Mouse (Mus musculus) thymus, adult 2 months (tissue): ENCODE data around the gene Cnot8.

ENCODE experiments used
- CTCF ChIP-seq: fragments of 200-500 bp; IDR thresholded peaks from 2 replicates; pipeline ENCODE4 v1.5.1; 2012; ENCODE audit warnings: mild to moderate bottlenecking, control low read depth, low read length, moderate library complexity, borderline replicate concordance; ENCODE audit not compliant: control insufficient read depth, poor library complexity, insufficient read depth; ENCODE audit errors: extremely low read depth
- POLR2A ChIP-seq: fragments of 200-500 bp; IDR thresholded peaks from 2 replicates; pipeline ENCODE4 v1.6.1; 2012; ENCODE audit warnings: mild to moderate bottlenecking, low read length, control low read depth, moderate library complexity; ENCODE audit not compliant: control insufficient read depth, poor library complexity, insufficient read depth; ENCODE audit errors: extremely low read depth

DNA sequence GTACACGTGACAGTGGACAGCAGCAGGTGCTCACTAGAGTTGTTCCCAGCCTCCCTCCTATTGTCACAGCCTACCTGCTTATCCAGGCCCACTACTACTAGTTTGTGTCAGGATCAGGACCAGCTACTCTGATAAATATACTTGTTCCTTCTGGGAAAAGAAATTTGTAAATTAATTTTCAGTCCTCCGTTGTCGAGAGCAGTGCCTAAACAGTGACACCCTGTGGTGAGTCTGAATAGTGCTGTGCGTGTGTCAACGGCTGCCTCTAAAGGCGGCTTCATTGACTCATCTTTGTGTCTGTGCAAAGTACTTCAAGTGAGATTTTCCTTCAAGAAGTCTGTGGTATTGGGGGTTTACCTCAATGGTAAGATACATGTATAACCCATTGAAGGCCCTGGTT is 46.5 kb upstream of the Cnot8 start:
- peak; percentile 17; the same call in 1 of the 2 replicates for TF ChIP-seq CTCF
- no peak for TF ChIP-seq POLR2A
